Mouse (Mus musculus) forebrain, embryonic 16.5 days (tissue): ENCODE measurements around the gene Klhl5. TPM values are rescaled to one million over a fixed set of nuclear protein-coding genes. Genes with fewer than 3 reads are reported as not detected.

Experiments
- ATAC-seq: fragments of 200-750 bp; cut with Nextera tagmentation; 2 replicates; pipeline ENCODE4 v1.8.0; 2017; ENCODE audit warnings: mild to moderate bottlenecking, moderate library complexity
- H3K27ac ChIP-seq: fragments of 300-500 bp; sonication (generic); 2 replicates; pipeline ENCODE4 v1.5.1; 2014; ENCODE audit warnings: low read length, control low read depth
- H3K27me3 ChIP-seq: fragments of 300-500 bp; sonication (generic); replicated peaks from 2 replicates; pipeline ENCODE4 v1.6.1; 2014; ENCODE audit warnings: low read length; ENCODE audit not compliant: control insufficient read depth, insufficient read depth
- H3K36me3 ChIP-seq: fragments of 300-500 bp; sonication (generic); 2 replicates; pipeline ENCODE4 v1.6.1; 2014; ENCODE audit not compliant: control insufficient read depth, insufficient read depth
- H3K4me1 ChIP-seq: fragments of 300-500 bp; sonication (generic); replicated peaks from 2 replicates; pipeline ENCODE4 v1.6.1; 2014; ENCODE audit warnings: low read length; ENCODE audit not compliant: control insufficient read depth, insufficient read depth
- H3K4me2 ChIP-seq: fragments of 300-500 bp; sonication (generic); 2 replicates; pipeline ENCODE4 v1.6.1; 2014; ENCODE audit warnings: mild to moderate bottlenecking, low read length, control low read depth
- H3K4me3 ChIP-seq: fragments of 300-500 bp; sonication (generic); replicated peaks from 2 replicates; pipeline ENCODE4 v1.5.1; 2014; ENCODE audit warnings: mild to moderate bottlenecking, low read length, control low read depth
- H3K9ac ChIP-seq: fragments of 300-500 bp; sonication (generic); replicated peaks from 2 replicates; pipeline ENCODE4 v1.6.1; 2014; ENCODE audit warnings: low read depth, low read length, control low read depth
- H3K9me3 ChIP-seq: fragments of 300-500 bp; sonication (generic); 2 replicates; pipeline ENCODE4 v1.6.1; 2016; ENCODE audit warnings: low read length; ENCODE audit not compliant: control insufficient read depth
- WGBS: fragments of 180-500 bp; shearing (Covaris S2); extraction: QIAGEN DNeasy Blood & Tissue Kit; methylation state at CpG from one replicate; pipeline ENCODE4 v1.1.7; 2014; 5-methylcytosine and 5-hydroxymethylcytosine counted together
- polyA plus RNA-seq: library from polyadenylated mRNA; unstranded; fragments of >200 nt; fragmentation: Nextera tagmentation; extraction: Ambion mirVana; gene quantifications from 2 replicates; pipeline ENCODE4 v1.2.1, GENCODE M21; 2015

Klhl5 gene
- polyA plus RNA-seq, 1 experiment from 2014 or later, result 63.5 TPM

GRCm38 (mm10) chr5:65093769-65094168 is 13.6 kb upstream of the Klhl5 start:
- no peak for ATAC-seq
- H3K27ac ChIP-seq, result no peak overlapping the region
- H3K27me3 ChIP-seq, result no peaks in the 10 kb centered on the region
- no peak overlapping the region for H3K4me2 ChIP-seq
- H3K36me3 ChIP-seq, result no peaks in the 10 kb centered on the region
- H3K9me3 ChIP-seq, result no peaks in the 10 kb centered on the region
- H3K9ac ChIP-seq, result no peak overlapping the region
- H3K4me1 ChIP-seq, result no peaks in the 10 kb centered on the region
- no peak overlapping the region for H3K4me3 ChIP-seq

- Histone ChIP-seq H3K27me3 (no peaks in the 10 kb centered on the region), H3K4me3 (no peak overlapping the region), H3K9me3 (no peaks in the 10 kb centered on the region), H3K9ac (no peak overlapping the region), H3K4me2 (no peak overlapping the region), H3K4me1 (peaks cover 2% of the 10 kb centered on the region; the same call in 1 of the 2 replicates), H3K36me3 (no peaks in the 10 kb centered on the region), H3K27ac (no peak overlapping the region)
- no peak for ATAC-seq
- 83% methylated on average over 7 of the region's 7 CpGs for WGBS
Measured at GRCm38 (mm10) chr5:65094902-65095545, 12.3 kb upstream of the Klhl5 start.

GRCm38 (mm10) chr5:65096082-65096481 is 11.3 kb upstream of the Klhl5 start:
- no peak for ATAC-seq
- Histone ChIP-seq H3K4me1 (peaks cover 3% of the 10 kb centered on the region; the same call in 1 of the 2 replicates), H3K27me3 (no peaks in the 10 kb centered on the region)

GRCm38 (mm10) chr5:65096805-65097204 is 10.5 kb upstream of the Klhl5 start:
- no peak for ATAC-seq
- WGBS, result 87% methylated on average over 3 of the region's 3 CpGs

More at GRCm38 (mm10) chr5:65096082-65096481, 11.3 kb upstream of the Klhl5 start:
- Histone ChIP-seq H3K4me2 (no peak overlapping the region), H3K36me3 (no peaks in the 10 kb centered on the region), H3K4me3 (no peak overlapping the region), H3K9ac (no peak overlapping the region), H3K27ac (no peak overlapping the region), H3K9me3 (no peaks in the 10 kb centered on the region)
- 90% methylated on average over 3 of the region's 3 CpGs for WGBS

GRCm38 (mm10) chr5:65097457-65097856 is 9.9 kb upstream of the Klhl5 start:
- 90% methylated on average over 5 of the region's 5 CpGs for WGBS
- H3K9me3 ChIP-seq, result no peaks in the 10 kb centered on the region
- H3K9ac ChIP-seq, result no peak overlapping the region
- H3K4me2 ChIP-seq, result no peak overlapping the region
- ATAC-seq, result no peak
- no peak overlapping the region for H3K27ac ChIP-seq
- H3K4me1 ChIP-seq, result peaks cover 4% of the 10 kb centered on the region; the same call in 1 of the 2 replicates
- no peaks in the 10 kb centered on the region for H3K27me3 ChIP-seq
- no peak overlapping the region for H3K4me3 ChIP-seq
- H3K36me3 ChIP-seq, result no peaks in the 10 kb centered on the region

More at GRCm38 (mm10) chr5:65096805-65097204, 10.5 kb upstream of the Klhl5 start:
- Histone ChIP-seq H3K4me3 (no peak overlapping the region), H3K27ac (no peak overlapping the region), H3K27me3 (no peaks in the 10 kb centered on the region), H3K4me2 (no peak overlapping the region), H3K4me1 (peaks cover 3% of the 10 kb centered on the region; the same call in 1 of the 2 replicates), H3K9me3 (no peaks in the 10 kb centered on the region), H3K9ac (no peak overlapping the region), H3K36me3 (no peaks in the 10 kb centered on the region)

- Histone ChIP-seq H3K9me3 (no peaks in the 10 kb centered on the region), H3K27me3 (no peaks in the 10 kb centered on the region), H3K4me1 (peaks cover 6% of the 10 kb centered on the region; the same call in 1 of the 2 replicates), H3K4me3 (no peak overlapping the region), H3K36me3 (no peaks in the 10 kb centered on the region), H3K4me2 (no peak overlapping the region), H3K9ac (no peak overlapping the region), H3K27ac (no peak overlapping the region)
- ATAC-seq, result no peak
- 11% methylated on average over 11 of the region's 11 CpGs for WGBS
Measured at GRCm38 (mm10) chr5:65100002-65100401, 7.3 kb upstream of the Klhl5 start.

DNA sequence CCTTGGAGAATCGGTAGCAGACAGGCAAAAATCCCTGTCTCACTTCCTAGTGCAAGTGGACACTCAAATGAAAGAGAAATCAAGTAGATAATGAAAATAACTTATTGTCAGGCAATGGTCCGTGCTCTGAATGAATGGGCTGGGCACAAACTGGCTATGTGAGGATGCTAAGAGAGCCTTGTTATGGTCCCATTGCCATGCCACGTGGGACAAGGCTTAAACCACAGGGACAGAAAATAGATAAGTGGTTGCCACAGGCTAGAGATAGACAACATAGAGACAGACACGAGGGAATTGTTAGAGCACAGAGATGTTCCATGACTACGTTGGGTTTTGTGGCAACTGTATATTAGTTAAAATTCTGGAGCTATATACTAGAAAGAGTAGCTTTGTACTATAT is 6.1 kb upstream of the Klhl5 start:
- Histone ChIP-seq H3K27ac (no peak overlapping the region), H3K9me3 (no peaks in the 10 kb centered on the region), H3K27me3 (no peaks in the 10 kb centered on the region), H3K36me3 (no peaks in the 10 kb centered on the region), H3K9ac (no peak overlapping the region), H3K4me3 (no peak overlapping the region), H3K4me2 (no peak overlapping the region), H3K4me1 (peaks cover 6% of the 10 kb centered on the region; the same call in 1 of the 2 replicates)
- 84% methylated on average over 5 of the region's 5 CpGs for WGBS
- no peak for ATAC-seq

GRCm38 (mm10) chr5:65101621-65102020 is 5.7 kb upstream of the Klhl5 start:
- H3K36me3 ChIP-seq, result no peaks in the 10 kb centered on the region
- no peaks in the 10 kb centered on the region for H3K9me3 ChIP-seq
- no peak overlapping the region for H3K4me3 ChIP-seq
- 88% methylated on average over 6 of the region's 6 CpGs for WGBS
- no peaks in the 10 kb centered on the region for H3K27me3 ChIP-seq
- ATAC-seq, result no peak
- H3K27ac ChIP-seq, result no peak overlapping the region
- H3K4me1 ChIP-seq, result peaks cover 6% of the 10 kb centered on the region; the same call in 1 of the 2 replicates
- H3K4me2 ChIP-seq, result no peak overlapping the region
- no peak overlapping the region for H3K9ac ChIP-seq

DNA sequence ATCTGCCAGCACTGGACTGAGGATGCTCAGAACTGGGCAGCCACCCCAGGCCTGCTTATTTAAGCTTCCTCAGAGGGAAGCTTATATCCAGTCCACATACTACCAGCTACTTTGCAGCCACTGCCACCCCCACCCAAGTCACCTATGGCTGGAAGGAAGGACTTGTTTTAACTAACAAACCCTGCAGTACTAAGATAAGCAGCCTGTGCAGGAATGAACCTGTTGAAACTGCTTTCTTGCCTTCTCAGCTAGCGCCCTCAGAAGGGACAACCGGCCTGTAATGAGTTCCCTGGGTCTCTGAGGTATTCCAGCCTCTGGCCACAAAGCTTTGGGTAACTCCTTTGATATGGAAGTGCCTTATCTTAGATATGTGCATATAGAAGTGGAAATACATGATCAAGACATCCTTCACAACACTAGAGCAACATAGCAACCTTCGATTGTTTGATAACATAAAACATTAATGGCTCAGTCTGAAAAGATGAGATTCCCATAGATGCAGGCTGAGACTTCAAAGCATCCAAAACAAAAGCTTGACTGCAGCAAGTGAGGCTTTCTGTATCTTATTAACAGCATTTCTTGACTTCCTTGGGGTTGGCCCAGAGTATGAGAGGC is 5.2 kb upstream of the Klhl5 start:
- H3K27me3 ChIP-seq, result no peaks in the 10 kb centered on the region
- no peak for ATAC-seq
- H3K4me2 ChIP-seq, result no peak overlapping the region
- H3K9ac ChIP-seq, result no peak overlapping the region
- H3K27ac ChIP-seq, result no peak overlapping the region
- WGBS, result 70% methylated on average over 3 of the region's 3 CpGs
- H3K4me3 ChIP-seq, result no peak overlapping the region
- H3K4me1 ChIP-seq, result peaks cover 11% of the 10 kb centered on the region
- no peaks in the 10 kb centered on the region for H3K36me3 ChIP-seq
- H3K9me3 ChIP-seq, result no peaks in the 10 kb centered on the region
